Mouse (Mus musculus): ENCODE measurements at regions not wholly inside any gene's neighbourhood (a gene's known extent, or its start where the extent isn't known, plus 50 kb on each side); places are given as distances from the start of the nearest gene placed in this dataset.

GRCm38 (mm10) chr4:45664372-45664771 is 132.1 kb upstream of the Shb start:
- H3K4me2 ChIP-seq (replicated peaks), result no peak overlapping the region
- no peaks in the 10 kb centered on the region for H3K4me1 ChIP-seq
- no peaks in the 10 kb centered on the region for H3K9me3 ChIP-seq
- H3K4me3 ChIP-seq, result no peak overlapping the region
- no peaks in the 10 kb centered on the region for H3K36me3 ChIP-seq
- 93% methylated on average over 8 of the region's 8 CpGs for WGBS
- H3K27me3 ChIP-seq, result no peaks in the 10 kb centered on the region
- ATAC-seq (replicated peaks), result no peak
- H3K27ac ChIP-seq (replicated peaks), result no peak overlapping the region
- no peak overlapping the region for H3K9ac ChIP-seq (replicated peaks)

GRCm38 (mm10) chr4:45657350-45657978 is 125.2 kb upstream of the Shb start:
- Histone ChIP-seq H3K36me3 (no peaks in the 10 kb centered on the region), H3K4me2 (replicated peaks) (no peak overlapping the region), H3K27ac (replicated peaks) (no peak overlapping the region), H3K4me1 (peaks cover 23% of the 10 kb centered on the region), H3K9me3 (no peaks in the 10 kb centered on the region), H3K9ac (replicated peaks) (no peak overlapping the region), H3K4me3 (no peak overlapping the region), H3K27me3 (no peaks in the 10 kb centered on the region)
- ATAC-seq (replicated peaks), result no peak
- 43% methylated on average over 5 of the region's 5 CpGs for WGBS

- Histone ChIP-seq H3K27me3 (no peaks in the 10 kb centered on the region), H3K4me2 (replicated peaks) (no peak overlapping the region), H3K27ac (replicated peaks) (no peak overlapping the region), H3K9me3 (no peaks in the 10 kb centered on the region), H3K4me1 (peaks cover 23% of the 10 kb centered on the region), H3K9ac (replicated peaks) (no peak overlapping the region), H3K4me3 (no peak overlapping the region), H3K36me3 (no peaks in the 10 kb centered on the region)
- WGBS, result 68% methylated on average over 5 of the region's 5 CpGs
- no peak for ATAC-seq (replicated peaks)
Observed at GRCm38 (mm10) chr4:45655780-45656179, 123.5 kb upstream of the Shb start.

- 0 out of 2 replicates have a peak overlapping the region, but pooled peaks have one; percentile 9 for H3K9ac ChIP-seq (replicated peaks)
- no peaks in the 10 kb centered on the region for H3K36me3 ChIP-seq
- no peaks in the 10 kb centered on the region for H3K9me3 ChIP-seq
- H3K27ac ChIP-seq (replicated peaks), result peak overlapping the region; percentile 86
- 2% methylated on average over 4 of the region's 4 CpGs for WGBS
- H3K4me2 ChIP-seq (replicated peaks), result peak overlapping the region; percentile 37
- peak overlapping the region; percentile 19 for H3K4me3 ChIP-seq
- H3K27me3 ChIP-seq, result no peaks in the 10 kb centered on the region
- peak; percentile 46 for ATAC-seq (replicated peaks)
- peaks cover 23% of the 10 kb centered on the region for H3K4me1 ChIP-seq
Observed at GRCm38 (mm10) chr4:45654804-45655155, 122.5 kb upstream of the Shb start.

GRCm38 (mm10) chr4:45654019-45654803 is 121.9 kb upstream of the Shb start:
- peak overlapping the region; percentile 86 for H3K27ac ChIP-seq (replicated peaks)
- 2% methylated on average over 14 of the region's 14 CpGs for WGBS
- no peaks in the 10 kb centered on the region for H3K36me3 ChIP-seq
- peak overlapping the region; percentile 19 for H3K4me3 ChIP-seq
- ATAC-seq (replicated peaks), result peak; percentile 87
- peak overlapping the region; percentile 37 for H3K4me2 ChIP-seq (replicated peaks)
- H3K9me3 ChIP-seq, result no peaks in the 10 kb centered on the region
- H3K27me3 ChIP-seq, result no peaks in the 10 kb centered on the region
- peaks cover 23% of the 10 kb centered on the region for H3K4me1 ChIP-seq
- 0 out of 2 replicates have a peak overlapping the region, but pooled peaks have one; percentile 9 for H3K9ac ChIP-seq (replicated peaks)

GRCm38 (mm10) chr4:45648884-45649577 is 116.8 kb upstream of the Shb start:
- Histone ChIP-seq H3K4me3 (no peak overlapping the region), H3K36me3 (no peaks in the 10 kb centered on the region), H3K4me2 (replicated peaks) (no peak overlapping the region), H3K27ac (replicated peaks) (no peak overlapping the region), H3K9ac (replicated peaks) (no peak overlapping the region), H3K9me3 (no peaks in the 10 kb centered on the region), H3K27me3 (no peaks in the 10 kb centered on the region), H3K4me1 (peaks cover 4% of the 10 kb centered on the region)
- ATAC-seq (replicated peaks), result no peak
- WGBS, result 89% methylated on average over 9 of the region's 9 CpGs

GRCm38 (mm10) chr4:45647514-45647913 is 115.2 kb upstream of the Shb start:
- Histone ChIP-seq H3K4me2 (replicated peaks) (no peak overlapping the region), H3K36me3 (no peaks in the 10 kb centered on the region), H3K27ac (replicated peaks) (no peak overlapping the region), H3K9ac (replicated peaks) (no peak overlapping the region), H3K27me3 (no peaks in the 10 kb centered on the region), H3K4me1 (no peaks in the 10 kb centered on the region), H3K9me3 (no peaks in the 10 kb centered on the region), H3K4me3 (no peak overlapping the region)
- ATAC-seq (replicated peaks), result no peak
- 78% methylated on average over 3 of the region's 3 CpGs for WGBS

GRCm38 (mm10) chr4:45642604-45643003 is 110.3 kb upstream of the Shb start:
- H3K4me1 ChIP-seq, result peaks cover 28% of the 10 kb centered on the region
- no peaks in the 10 kb centered on the region for H3K36me3 ChIP-seq
- H3K9me3 ChIP-seq, result no peaks in the 10 kb centered on the region
- no peak overlapping the region for H3K4me3 ChIP-seq
- H3K27me3 ChIP-seq, result no peaks in the 10 kb centered on the region
- WGBS, result 75% methylated on average over 10 of the region's 10 CpGs
- H3K4me2 ChIP-seq (replicated peaks), result no peak overlapping the region
- ATAC-seq (replicated peaks), result no peak
- no peak overlapping the region for H3K27ac ChIP-seq (replicated peaks)
- H3K9ac ChIP-seq (replicated peaks), result no peak overlapping the region

- no peak overlapping the region for H3K9ac ChIP-seq (replicated peaks)
- WGBS, result 69% methylated on average over 5 of the region's 5 CpGs
- no peak overlapping the region for H3K4me2 ChIP-seq (replicated peaks)
- no peaks in the 10 kb centered on the region for H3K36me3 ChIP-seq
- peaks cover 28% of the 10 kb centered on the region for H3K4me1 ChIP-seq
- ATAC-seq (replicated peaks), result no peak
- no peaks in the 10 kb centered on the region for H3K27me3 ChIP-seq
- H3K4me3 ChIP-seq, result no peak overlapping the region
- H3K27ac ChIP-seq (replicated peaks), result no peak overlapping the region
- H3K9me3 ChIP-seq, result no peaks in the 10 kb centered on the region
Observed at GRCm38 (mm10) chr4:45641272-45641671, 109.0 kb upstream of the Shb start.

GRCm38 (mm10) chr4:45640713-45641112 is 108.4 kb upstream of the Shb start:
- Histone ChIP-seq H3K27me3 (no peaks in the 10 kb centered on the region), H3K4me1 (peaks cover 28% of the 10 kb centered on the region), H3K9me3 (no peaks in the 10 kb centered on the region), H3K36me3 (no peaks in the 10 kb centered on the region), H3K4me2 (replicated peaks) (no peak overlapping the region), H3K9ac (replicated peaks) (no peak overlapping the region), H3K4me3 (no peak overlapping the region), H3K27ac (replicated peaks) (no peak overlapping the region; the same call in 1 of the 2 replicates)
- ATAC-seq (replicated peaks), result no peak
- 90% methylated on average over 11 of the region's 11 CpGs for WGBS

GRCm38 (mm10) chr4:45639397-45640034 is 107.2 kb upstream of the Shb start:
- Histone ChIP-seq H3K4me2 (replicated peaks) (no peak overlapping the region), H3K36me3 (no peaks in the 10 kb centered on the region), H3K27ac (replicated peaks) (peak overlapping the region; percentile 78), H3K9ac (replicated peaks) (no peak overlapping the region), H3K4me3 (no peak overlapping the region), H3K9me3 (no peaks in the 10 kb centered on the region), H3K27me3 (no peaks in the 10 kb centered on the region), H3K4me1 (peaks cover 28% of the 10 kb centered on the region)
- 70% methylated on average over 12 of the region's 12 CpGs for WGBS
- 0 out of 2 replicates have a peak, but pooled peaks have one; percentile 41 for ATAC-seq (replicated peaks)

- H3K27ac ChIP-seq (replicated peaks), result peak overlapping the region; percentile 78; the same call in 1 of the 2 replicates
- no peak overlapping the region for H3K4me2 ChIP-seq (replicated peaks)
- no peak overlapping the region for H3K9ac ChIP-seq (replicated peaks)
- ATAC-seq (replicated peaks), result no peak
- 25% methylated on average over 8 of the region's 8 CpGs for WGBS
- H3K36me3 ChIP-seq, result no peaks in the 10 kb centered on the region
- no peaks in the 10 kb centered on the region for H3K27me3 ChIP-seq
- H3K4me1 ChIP-seq, result peaks cover 28% of the 10 kb centered on the region
- no peak overlapping the region for H3K4me3 ChIP-seq
- no peaks in the 10 kb centered on the region for H3K9me3 ChIP-seq
Observed at GRCm38 (mm10) chr4:45638411-45638810, 106.1 kb upstream of the Shb start.

Measured in forebrain, embryonic 15.5 days (tissue).